Mouse (Mus musculus) layer of hippocampus, postnatal 14 days (tissue): Measurements from ENCODE around the gene Slc23a2. TPM values are rescaled to one million over a fixed set of nuclear protein-coding genes. Genes with fewer than 3 reads are reported as not detected.

Source experiments
- DNase-seq, 2 experiments: peaks; one replicate each; pipeline ENCODE4 v3.0.0; 2021 to 2022; ENCODE audit warnings: low spot score in 2 of 2, mixed read lengths in 1 of 2
- total RNA-seq, 2 experiments: library from RNA; stranded (reverse); gene quantifications; 2 replicates each; pipeline ENCODE4 v1.2.3; 2021

Slc23a2 gene
- total RNA-seq, 2 experiments from 2014 or later = 88.9 to 94.1 TPM

DNA sequence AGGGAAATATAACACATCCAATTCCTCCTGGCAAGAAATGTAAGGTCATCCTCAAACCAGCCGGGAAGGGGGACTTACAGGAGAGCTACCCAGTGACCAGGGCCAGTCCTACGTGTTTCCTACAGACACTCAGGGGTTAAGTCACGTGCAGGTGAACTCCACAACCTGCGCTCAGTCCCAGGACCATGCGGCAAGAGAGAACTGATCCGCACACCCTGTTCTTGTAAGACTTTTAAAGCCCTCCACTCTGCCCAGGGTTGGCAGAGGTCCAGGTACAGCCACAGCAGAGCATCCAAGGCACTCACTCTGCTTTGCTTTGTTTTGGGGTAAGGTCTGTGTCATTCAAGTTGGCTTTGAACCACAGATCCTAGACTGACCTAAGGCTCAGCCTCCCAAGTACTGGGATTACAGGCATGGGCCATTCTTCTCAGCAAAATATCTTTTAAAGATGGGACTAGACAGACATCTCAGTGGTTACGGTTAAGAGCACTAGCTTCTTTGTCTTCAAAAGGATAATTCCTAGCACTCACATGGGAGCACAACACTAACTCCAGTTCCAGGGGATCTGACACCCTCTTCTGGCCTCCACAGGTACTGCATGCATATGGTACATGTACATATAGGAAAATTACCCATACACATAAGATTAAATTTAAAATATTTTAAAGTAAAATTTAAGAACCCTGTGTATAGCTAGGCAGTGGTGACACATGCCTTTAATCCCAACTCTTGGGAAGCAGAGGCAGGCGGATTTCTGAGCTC is 8.9 kb downstream of the Slc23a2 start:
- DNase-seq = no peak

GRCm38 (mm10) chr2:132134758-132135157 is 10.2 kb downstream of the Slc23a2 start:
- DNase-seq = no peak

DNA sequence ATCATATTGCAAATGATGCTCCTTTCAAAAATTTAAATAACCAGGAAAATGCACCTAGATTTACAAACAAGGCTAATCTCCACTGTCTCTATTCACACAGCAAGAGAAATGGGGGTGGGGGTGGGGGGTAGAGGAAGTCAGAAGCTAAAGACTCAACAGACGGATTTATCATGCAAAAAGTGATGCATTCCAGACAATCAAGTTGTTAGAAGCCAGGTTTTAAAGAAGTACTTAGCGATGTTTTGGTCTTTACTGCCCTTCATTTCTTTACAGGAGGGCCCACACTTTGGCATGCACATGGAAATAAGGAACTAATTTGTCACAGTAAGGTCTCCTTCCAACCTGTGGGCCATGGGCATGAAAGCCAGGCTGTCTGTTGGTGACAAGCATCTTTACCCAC is 11.5 kb downstream of the Slc23a2 start:
- DNase-seq = no peak

GRCm38 (mm10) chr2:132131266-132131665 is 13.6 kb downstream of the Slc23a2 start:
- no peak for DNase-seq

GRCm38 (mm10) chr2:132129980-132130379 is 14.9 kb downstream of the Slc23a2 start:
- DNase-seq = no peak

DNA sequence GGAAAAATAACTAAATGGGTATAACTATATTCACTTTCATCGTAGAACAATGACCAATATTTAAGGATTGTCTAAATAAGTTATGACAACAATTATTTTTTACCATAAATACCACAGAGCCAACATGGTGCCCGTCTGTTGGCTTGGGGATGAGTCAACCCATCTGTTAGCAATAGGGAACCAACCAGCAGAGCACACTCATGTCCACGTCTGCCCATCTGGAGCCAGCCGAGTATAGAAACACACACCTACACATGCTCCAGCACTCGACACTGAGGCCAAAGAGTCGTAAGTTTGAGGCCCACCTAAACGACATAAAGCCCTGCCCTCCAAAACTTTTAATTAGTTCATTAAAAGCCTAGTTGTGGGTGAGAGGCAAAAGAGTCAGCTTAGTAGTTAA is 15.7 kb downstream of the Slc23a2 start:
- no peak for DNase-seq

DNA sequence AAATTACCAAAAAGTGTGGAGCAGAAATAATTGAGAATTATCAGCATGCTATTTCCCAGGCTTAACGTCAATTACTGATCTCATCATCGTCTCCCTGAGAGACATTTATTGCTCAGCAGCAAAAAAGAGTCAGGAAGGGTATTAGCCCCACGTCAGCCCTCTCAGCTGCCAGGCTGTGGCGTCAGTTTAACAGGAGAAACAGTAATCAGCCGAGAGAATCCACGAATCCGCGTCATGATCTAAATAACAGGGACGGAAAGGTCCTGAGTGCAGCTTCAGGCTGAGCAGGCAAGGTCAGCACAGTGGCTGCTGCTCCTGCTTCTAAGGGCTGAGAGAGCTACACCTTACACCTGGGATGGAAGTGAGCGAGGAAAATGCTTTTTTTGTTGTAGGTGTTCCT is 17.0 kb downstream of the Slc23a2 start:
- DNase-seq = no peak

DNA sequence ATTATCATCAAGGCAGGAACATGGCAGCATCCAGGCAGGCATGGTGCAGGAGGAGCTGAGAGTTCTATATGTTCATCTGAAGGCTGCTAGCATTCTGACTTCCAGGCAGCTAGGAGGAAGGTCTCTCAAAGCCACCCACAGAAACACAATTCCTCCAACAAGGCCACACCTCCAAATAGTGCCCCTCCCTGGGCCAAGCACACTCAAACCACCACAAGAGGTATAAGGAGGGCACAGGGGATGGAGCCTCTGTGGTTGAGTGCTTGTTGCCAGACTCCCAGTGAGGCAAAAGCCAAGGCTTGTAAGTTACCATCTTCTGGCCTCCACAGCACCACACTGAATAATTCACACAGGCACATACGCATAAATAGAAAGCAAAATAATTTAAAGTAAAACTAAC is 18.6 kb downstream of the Slc23a2 start:
- no peak for DNase-seq

DNA sequence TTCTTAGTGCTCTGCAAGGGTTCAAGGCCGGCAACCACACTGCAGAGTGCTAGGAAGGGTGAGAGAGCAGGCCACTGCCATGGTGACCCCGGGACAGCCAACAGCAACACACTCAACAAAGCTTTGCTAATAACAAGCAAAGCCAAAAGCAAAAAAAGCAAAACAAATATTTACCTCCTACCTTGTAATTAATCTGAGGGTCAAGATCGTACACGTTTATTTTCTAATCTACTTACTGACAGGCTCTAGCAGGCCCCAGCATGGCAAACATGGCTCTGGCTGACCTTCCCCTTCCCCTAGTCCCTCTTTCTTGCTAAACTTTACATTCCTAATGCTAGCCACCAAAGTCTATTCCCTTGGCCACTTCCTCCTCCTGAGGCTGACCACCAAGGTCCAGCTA is 21.8 kb downstream of the Slc23a2 start:
- no peak for DNase-seq

DNA sequence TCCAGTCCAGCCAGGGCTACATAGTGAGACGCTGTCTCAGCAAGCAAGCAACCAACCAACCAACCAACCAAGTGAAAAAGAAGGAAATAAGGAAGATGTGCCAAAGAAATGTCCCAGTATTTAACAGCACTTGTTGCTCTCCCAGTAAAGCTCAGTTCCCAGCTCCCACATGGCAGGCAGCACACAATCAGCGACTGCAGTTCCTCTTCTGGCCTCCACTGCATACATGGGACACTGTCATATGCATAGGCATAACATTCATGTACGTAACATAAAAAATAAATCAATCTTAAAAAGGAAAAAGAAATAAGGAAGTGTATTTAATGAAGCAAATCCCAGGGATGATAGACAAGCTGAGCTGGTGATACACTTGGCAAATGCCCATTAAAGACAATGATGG is 23.9 kb downstream of the Slc23a2 start:
- no peak for DNase-seq

DNA sequence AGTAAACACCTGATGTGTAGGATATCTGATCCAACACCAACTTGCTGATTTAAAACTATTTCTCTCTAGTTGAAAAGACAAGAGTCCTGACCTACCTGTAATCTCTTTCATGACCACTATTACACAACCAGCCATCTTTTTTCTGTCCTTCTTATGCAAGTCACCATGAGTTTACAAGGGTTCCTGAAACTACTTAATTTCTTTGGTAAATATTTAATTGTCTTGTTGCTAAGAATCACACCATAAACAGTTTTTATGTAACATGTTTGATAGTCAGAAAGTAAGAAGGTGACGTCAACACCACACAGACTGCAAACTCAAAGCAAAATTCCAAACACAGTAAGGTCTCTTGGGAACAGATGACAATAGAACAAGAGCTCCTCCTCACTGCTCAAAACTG is 26.3 kb downstream of the Slc23a2 start:
- no peak for DNase-seq

DNA sequence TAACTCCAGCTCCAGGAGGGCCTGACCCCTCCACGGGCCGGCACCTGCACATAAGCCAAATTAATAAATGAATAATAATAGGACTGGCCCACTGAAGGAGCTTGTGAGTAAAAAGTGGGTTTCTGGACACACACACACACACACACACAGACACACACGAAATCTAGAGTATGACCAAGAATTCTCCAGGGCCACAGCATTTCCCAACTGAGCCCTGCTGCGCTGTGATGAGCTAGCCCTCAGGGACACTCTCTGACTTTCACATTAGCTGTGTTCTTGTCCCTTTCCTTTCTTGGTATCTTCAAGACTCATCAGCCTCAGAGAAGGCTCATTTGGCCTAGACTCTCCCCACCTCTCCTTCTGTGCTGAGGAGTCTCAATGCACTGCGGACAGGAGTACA is 29.0 kb downstream of the Slc23a2 start:
- no peak for DNase-seq

GRCm38 (mm10) chr2:132115344-132115743 is 29.6 kb downstream of the Slc23a2 start:
- DNase-seq = no peak

- peak in 1 of 2 experiments; percentile 58 for DNase-seq
Observed at GRCm38 (mm10) chr2:132113962-132114759, 30.7 kb downstream of the Slc23a2 start.

DNA sequence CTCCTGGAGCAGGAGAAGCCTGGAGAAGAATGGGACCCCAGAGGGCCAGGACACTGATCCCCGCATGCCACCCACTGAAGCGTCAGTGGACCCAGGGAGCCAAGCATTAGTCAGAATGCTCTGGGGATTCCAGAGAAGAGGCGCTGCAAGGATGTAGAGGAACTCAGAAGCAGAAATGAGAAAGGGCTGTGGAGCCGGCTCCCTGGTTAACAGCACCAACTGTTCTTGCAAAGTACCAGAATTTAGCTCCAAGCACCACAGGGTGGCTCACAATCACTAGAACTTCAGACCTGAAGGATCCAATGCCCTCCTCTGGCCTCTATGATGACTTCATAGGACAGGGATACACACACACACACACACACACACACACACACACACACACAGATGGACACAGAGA is 32.6 kb downstream of the Slc23a2 start:
- no peak for DNase-seq

DNA sequence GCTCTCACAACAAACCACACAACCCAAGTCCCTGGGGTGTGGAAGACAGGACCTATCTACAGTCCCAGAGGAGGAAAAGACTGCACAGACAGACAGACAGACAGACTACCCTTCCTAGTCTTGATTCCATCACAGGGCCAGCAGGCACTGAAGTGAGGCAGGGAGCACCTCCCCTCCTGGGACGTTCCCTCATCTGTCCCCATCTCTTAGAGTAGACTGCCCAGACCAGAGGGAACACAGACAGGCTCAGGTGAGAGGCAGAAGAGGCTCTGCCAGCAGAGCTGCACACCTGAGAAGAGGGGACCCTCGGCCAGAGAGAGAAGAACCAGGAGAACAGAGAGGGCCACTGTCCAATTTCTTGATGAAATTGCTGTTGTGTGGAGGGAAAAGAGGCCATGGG is 33.0 kb downstream of the Slc23a2 start:
- no peak for DNase-seq

GRCm38 (mm10) chr2:132111266-132111665 is 33.6 kb downstream of the Slc23a2 start:
- peak; percentile 63 to 71 for DNase-seq

GRCm38 (mm10) chr2:132110702-132111101 is 34.2 kb downstream of the Slc23a2 start:
- DNase-seq = no peak

GRCm38 (mm10) chr2:132108988-132109387 is 35.9 kb downstream of the Slc23a2 start:
- no peak for DNase-seq

DNA sequence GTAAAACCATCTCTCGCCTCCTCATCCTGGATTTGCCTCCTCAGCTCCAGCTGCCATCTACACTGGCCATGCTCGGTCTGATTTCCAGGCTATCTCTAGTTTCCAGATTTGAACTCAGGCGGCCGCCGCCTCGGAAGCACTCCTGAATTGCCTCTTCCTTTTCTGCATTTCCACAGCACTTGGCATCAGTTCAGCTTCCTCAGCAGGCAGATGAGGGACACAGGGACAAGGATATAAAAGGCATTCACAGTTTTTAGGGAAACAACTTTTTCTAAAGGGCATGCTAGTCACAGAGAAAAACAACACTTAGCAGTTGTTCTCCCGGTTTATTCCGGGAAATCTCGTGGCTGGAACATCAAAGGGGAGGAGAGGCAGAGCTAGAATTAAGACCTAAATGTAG is 37.3 kb downstream of the Slc23a2 start:
- DNase-seq = peak in 1 of 2 experiments; percentile 54

- no peak for DNase-seq
Observed at GRCm38 (mm10) chr2:132106069-132106468, 38.8 kb downstream of the Slc23a2 start.

DNA sequence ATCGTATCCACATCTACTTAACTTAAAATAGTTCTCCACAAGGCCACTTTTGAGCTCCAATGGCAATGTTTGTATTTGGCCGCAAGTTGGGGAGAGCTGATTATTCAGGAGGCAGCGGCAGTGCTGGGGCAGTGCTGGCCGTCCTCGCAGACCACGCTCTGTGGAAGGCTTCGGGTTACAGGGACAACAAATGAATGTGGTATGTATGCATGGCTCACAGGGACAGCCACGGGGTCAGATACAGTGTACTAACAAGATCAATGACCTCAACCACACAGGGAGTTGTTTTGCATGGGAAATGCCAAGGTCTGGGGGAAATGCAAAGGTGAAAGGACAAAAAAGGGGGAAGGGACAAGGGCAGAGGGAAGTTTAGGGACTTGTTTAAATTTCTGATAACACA is 41.6 kb downstream of the Slc23a2 start:
- no peak for DNase-seq
